Mouse (Mus musculus) embryonic fibroblast, embryonic 13.5 days (primary cell): Measurements from ENCODE around the gene Tmem132b.

Source experiments
- CTCF ChIP-seq: IDR thresholded peaks from 2 replicates; pipeline ENCODE4 v1.5.1; 2011; ENCODE audit warnings: mild to moderate bottlenecking, control low read depth, low read length, moderate library complexity, borderline replicate concordance; ENCODE audit not compliant: insufficient read depth
- POLR2A ChIP-seq: IDR thresholded peaks from 2 replicates; pipeline ENCODE4 v1.6.1; 2011; ENCODE audit warnings: low read depth, mild to moderate bottlenecking, control low read depth, low read length, moderate library complexity

DNA sequence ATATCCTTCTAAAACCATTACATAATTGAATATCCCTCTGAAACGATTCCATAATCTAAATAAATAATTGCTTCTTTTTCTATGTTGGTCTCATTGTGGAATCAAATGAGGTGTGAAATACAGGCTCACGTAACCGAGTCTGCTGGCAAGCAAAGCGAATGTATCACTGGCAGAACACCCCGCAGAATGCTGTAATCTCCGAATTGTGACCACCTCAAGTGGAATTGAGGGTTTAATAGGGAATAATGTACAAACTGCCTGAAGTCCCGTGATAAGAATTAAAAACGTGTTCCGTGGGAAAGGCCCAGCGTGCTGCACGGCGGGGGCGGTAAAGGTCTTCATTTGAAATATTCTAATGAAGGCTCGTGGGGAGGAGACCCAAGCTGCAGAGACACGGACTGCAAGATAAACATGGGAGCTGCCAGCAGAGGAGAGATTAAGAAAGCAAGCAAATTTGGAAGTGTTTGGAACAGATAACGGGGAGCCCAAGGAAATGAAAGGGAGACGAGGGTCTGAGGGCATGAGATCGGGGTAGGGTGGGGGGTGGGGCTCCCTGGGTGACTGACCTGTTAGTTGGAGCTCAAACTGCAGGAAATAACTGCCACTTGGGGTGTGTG lies 110.1 kb downstream of the Tmem132b start:
- TF ChIP-seq CTCF (no peak), POLR2A (no peak)
